Mouse (Mus musculus) midbrain, embryonic 12.5 days (tissue): Measurements from ENCODE around the gene Spdye4c. TPM values are rescaled to one million over a fixed set of nuclear protein-coding genes. Genes with fewer than 3 reads are reported as not detected.

ENCODE experiments used
- ATAC-seq: fragments of 200-750 bp; cut with Nextera tagmentation; 2 replicates; pipeline ENCODE4 v1.8.0; 2017; ENCODE audit warnings: low read depth, moderate TSS enrichment, moderate library complexity; ENCODE audit not compliant: low FRiP score
- H3K27ac ChIP-seq: fragments of 300-500 bp; sonication (generic); replicated peaks from 2 replicates; pipeline ENCODE4 v1.5.1; 2016; ENCODE audit warnings: mild to moderate bottlenecking
- H3K27me3 ChIP-seq: fragments of 300-500 bp; sonication (generic); 2 replicates; pipeline ENCODE4 v1.6.1; 2016; ENCODE audit warnings: mild to moderate bottlenecking
- H3K36me3 ChIP-seq: fragments of 300-500 bp; sonication (generic); 2 replicates; pipeline ENCODE4 v1.6.1; 2016
- H3K4me1 ChIP-seq: fragments of 300-500 bp; sonication (generic); 2 replicates; pipeline ENCODE4 v1.6.1; 2016
- H3K4me2 ChIP-seq: fragments of 300-500 bp; sonication (generic); replicated peaks from 2 replicates; pipeline ENCODE4 v1.6.1; 2016; ENCODE audit warnings: mild to moderate bottlenecking, moderate library complexity
- H3K4me3 ChIP-seq: fragments of 300-500 bp; sonication (generic); 2 replicates; pipeline ENCODE4 v1.5.1; 2016; ENCODE audit warnings: mild to moderate bottlenecking
- H3K9ac ChIP-seq: fragments of 300-500 bp; sonication (generic); replicated peaks from 2 replicates; pipeline ENCODE4 v1.6.1; 2016; ENCODE audit warnings: mild to moderate bottlenecking, moderate library complexity
- H3K9me3 ChIP-seq: fragments of 300-500 bp; sonication (generic); 2 replicates; pipeline ENCODE4 v1.6.1; 2016; ENCODE audit warnings: mild to moderate bottlenecking
- WGBS: fragments of 180-500 bp; shearing (Covaris S2); methylation state at CpG from one replicate; pipeline ENCODE4 v1.1.7; 2016; 5-methylcytosine and 5-hydroxymethylcytosine counted together
- polyA plus RNA-seq: library from polyadenylated mRNA; unstranded; fragments of >200 nt; fragmentation: Nextera tagmentation; extraction: Ambion mirVana; gene quantifications from 2 replicates; pipeline ENCODE4 v1.2.1, GENCODE M21; 2016

Gene Spdye4c
- polyA plus RNA-seq: not detected in 2 replicates

- Histone ChIP-seq H3K4me3 (no peak within 1 kb of the TSS), H3K9ac (no peak within 1 kb of the TSS), H3K4me1 (no peaks in the 10 kb centered on the region), H3K27me3 (no peaks in the 10 kb centered on the region), H3K36me3 (no peaks in the 10 kb centered on the region), H3K4me2 (no peak within 1 kb of the TSS), H3K27ac (no peak within 1 kb of the TSS), H3K9me3 (no peaks in the 10 kb centered on the region)
- 92% methylated on average over 3 of the region's 3 CpGs for WGBS
- no peak for ATAC-seq
Measured at GRCm38 (mm10) chr2:128590909-128591308, at the start of gene Spdye4c. Spdye4c (plus strand) TSS chr2:128591209.

DNA sequence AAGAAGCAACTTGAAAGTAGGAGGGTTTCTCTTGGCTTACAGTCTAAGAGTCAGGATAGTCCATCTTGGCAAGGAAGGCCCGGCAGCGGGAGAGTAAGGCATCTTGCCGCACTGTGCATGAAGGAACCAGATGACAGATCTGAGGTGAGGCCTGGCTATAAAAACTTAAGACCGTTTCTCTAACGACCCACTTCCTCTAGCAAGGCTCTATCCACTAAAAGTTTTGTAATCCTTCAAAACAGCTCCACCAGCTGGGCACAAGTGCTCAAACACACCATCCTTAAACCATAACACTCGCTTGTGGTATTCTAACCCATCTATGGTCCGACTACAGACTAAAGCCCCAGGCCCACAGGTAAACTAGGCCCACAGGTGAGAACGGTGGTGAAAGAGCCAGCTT, 47.5 kb upstream of the Spdye4c start:
- no peak overlapping the region for H3K9ac ChIP-seq
- H3K4me2 ChIP-seq: no peak overlapping the region
- H3K27ac ChIP-seq: no peak overlapping the region
- H3K9me3 ChIP-seq: no peaks in the 10 kb centered on the region
- ATAC-seq: no peak
- H3K4me1 ChIP-seq: peaks cover 6% of the 10 kb centered on the region; the same call in 1 of the 2 replicates
- WGBS: 88% methylated on average over 8 of the region's 8 CpGs
- no peaks in the 10 kb centered on the region for H3K27me3 ChIP-seq
- no peak overlapping the region for H3K4me3 ChIP-seq
- H3K36me3 ChIP-seq: no peaks in the 10 kb centered on the region

- 58% methylated on average over 5 of the region's 5 CpGs for WGBS
- Histone ChIP-seq H3K9ac (no peak overlapping the region), H3K4me1 (peaks cover 6% of the 10 kb centered on the region; the same call in 1 of the 2 replicates), H3K27ac (no peak overlapping the region), H3K4me3 (no peak overlapping the region), H3K36me3 (no peaks in the 10 kb centered on the region), H3K9me3 (no peaks in the 10 kb centered on the region), H3K27me3 (no peaks in the 10 kb centered on the region), H3K4me2 (no peak overlapping the region)
- no peak for ATAC-seq
Measured at GRCm38 (mm10) chr2:128544421-128545137, 46.4 kb upstream of the Spdye4c start.

DNA sequence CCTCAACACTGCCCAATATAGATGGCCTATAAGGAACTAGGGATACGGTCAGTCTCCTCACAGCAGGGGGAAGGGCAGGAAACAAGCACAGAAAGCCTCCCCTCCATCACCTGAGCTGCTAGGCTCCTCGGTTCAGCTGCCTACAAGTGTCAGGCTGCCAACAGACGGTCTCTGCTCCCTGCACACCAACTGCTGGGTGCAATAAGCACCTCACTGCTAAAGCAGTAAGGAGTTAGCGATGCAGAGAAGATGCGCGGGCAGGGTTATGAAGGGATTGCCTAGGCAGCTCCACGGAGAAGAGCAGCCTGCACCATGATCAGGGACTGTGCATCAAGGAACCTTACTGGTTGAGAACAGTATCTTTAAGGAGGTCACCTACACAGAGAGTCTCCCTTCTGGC, 45.6 kb upstream of the Spdye4c start:
- 73% methylated on average over 7 of the region's 7 CpGs for WGBS
- no peak overlapping the region for H3K4me3 ChIP-seq
- ATAC-seq: no peak
- H3K9me3 ChIP-seq: no peaks in the 10 kb centered on the region
- no peak overlapping the region for H3K27ac ChIP-seq
- no peaks in the 10 kb centered on the region for H3K36me3 ChIP-seq
- no peak overlapping the region for H3K4me2 ChIP-seq
- no peak overlapping the region for H3K9ac ChIP-seq
- no peaks in the 10 kb centered on the region for H3K27me3 ChIP-seq
- H3K4me1 ChIP-seq: peaks cover 6% of the 10 kb centered on the region; the same call in 1 of the 2 replicates

DNA sequence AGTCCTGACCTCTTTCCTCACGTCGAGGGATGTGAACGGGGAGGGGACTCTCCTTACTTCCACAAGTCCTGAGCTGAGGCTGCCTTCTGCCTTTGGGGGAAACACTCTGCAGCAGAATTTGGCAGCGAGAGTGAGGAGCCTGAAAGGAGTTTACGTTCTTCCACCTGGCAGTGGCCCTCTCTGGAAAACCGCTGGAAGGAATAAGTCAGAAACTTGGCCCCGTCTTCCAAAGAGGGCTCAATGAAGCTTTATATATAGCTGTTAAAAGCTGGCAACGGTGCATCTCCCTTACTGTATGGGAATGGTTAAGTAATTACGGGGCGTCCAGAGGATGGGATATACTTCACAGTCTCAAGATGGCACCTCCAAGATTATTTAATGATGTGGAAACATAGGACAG, 43.9 kb upstream of the Spdye4c start:
- Histone ChIP-seq H3K4me2 (no peak overlapping the region), H3K4me1 (peaks cover 6% of the 10 kb centered on the region; the same call in 1 of the 2 replicates), H3K27me3 (no peaks in the 10 kb centered on the region), H3K36me3 (no peaks in the 10 kb centered on the region), H3K9me3 (no peaks in the 10 kb centered on the region), H3K9ac (no peak overlapping the region), H3K27ac (no peak overlapping the region), H3K4me3 (no peak overlapping the region)
- WGBS: 90% methylated on average over 10 of the region's 10 CpGs
- ATAC-seq: no peak

GRCm38 (mm10) chr2:128548262-128548661, 42.7 kb upstream of the Spdye4c start:
- 46% methylated on average over 2 of the region's 2 CpGs for WGBS
- no peak for ATAC-seq
- peaks cover 6% of the 10 kb centered on the region; the same call in 1 of the 2 replicates for H3K4me1 ChIP-seq
- H3K4me2 ChIP-seq: no peak overlapping the region
- H3K9ac ChIP-seq: no peak overlapping the region
- H3K36me3 ChIP-seq: no peaks in the 10 kb centered on the region
- H3K9me3 ChIP-seq: no peaks in the 10 kb centered on the region
- no peak overlapping the region for H3K4me3 ChIP-seq
- H3K27ac ChIP-seq: no peak overlapping the region
- no peaks in the 10 kb centered on the region for H3K27me3 ChIP-seq

DNA sequence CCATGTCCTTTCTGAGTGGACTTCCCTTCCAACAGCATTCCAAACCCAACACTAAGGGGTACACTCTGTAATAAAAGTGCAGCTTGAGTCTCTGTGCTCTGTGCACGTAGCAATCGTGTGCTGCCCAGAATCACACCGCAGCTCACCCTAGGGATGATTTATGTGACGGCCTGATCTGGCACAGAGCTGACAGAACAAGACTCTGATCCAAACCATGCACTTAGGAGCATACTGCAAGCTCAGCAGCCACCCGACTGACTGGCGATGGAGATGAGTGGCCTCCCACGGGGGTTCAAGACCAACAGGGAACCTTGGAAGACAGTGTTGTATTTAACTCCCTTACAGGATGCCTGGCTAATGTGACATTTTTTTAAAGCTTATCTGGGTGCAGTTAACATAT, 41.4 kb upstream of the Spdye4c start:
- H3K9ac ChIP-seq: no peak overlapping the region
- H3K9me3 ChIP-seq: no peaks in the 10 kb centered on the region
- H3K4me2 ChIP-seq: no peak overlapping the region
- WGBS: 69% methylated on average over 7 of the region's 7 CpGs
- no peak overlapping the region for H3K4me3 ChIP-seq
- H3K27me3 ChIP-seq: no peaks in the 10 kb centered on the region
- peaks cover 5% of the 10 kb centered on the region; the same call in 1 of the 2 replicates for H3K4me1 ChIP-seq
- H3K27ac ChIP-seq: no peak overlapping the region
- H3K36me3 ChIP-seq: no peaks in the 10 kb centered on the region
- no peak for ATAC-seq

- Histone ChIP-seq H3K9ac (no peak overlapping the region), H3K4me1 (peaks cover under 1% of the 10 kb centered on the region; the same call in 1 of the 2 replicates), H3K4me2 (no peak overlapping the region), H3K9me3 (no peaks in the 10 kb centered on the region), H3K27ac (no peak overlapping the region), H3K4me3 (no peak overlapping the region), H3K36me3 (no peaks in the 10 kb centered on the region), H3K27me3 (no peaks in the 10 kb centered on the region)
- 59% methylated on average over 6 of the region's 6 CpGs for WGBS
- ATAC-seq: no peak
Measured at GRCm38 (mm10) chr2:128549963-128550362, 41.0 kb upstream of the Spdye4c start.

- H3K4me3 ChIP-seq: no peak overlapping the region
- H3K4me2 ChIP-seq: no peak overlapping the region
- no peak for ATAC-seq
- H3K27me3 ChIP-seq: no peaks in the 10 kb centered on the region
- H3K9ac ChIP-seq: no peak overlapping the region
- 84% methylated on average over 8 of the region's 8 CpGs for WGBS
- H3K9me3 ChIP-seq: no peaks in the 10 kb centered on the region
- no peaks in the 10 kb centered on the region for H3K36me3 ChIP-seq
- no peaks in the 10 kb centered on the region for H3K4me1 ChIP-seq
- H3K27ac ChIP-seq: no peak overlapping the region
Measured at GRCm38 (mm10) chr2:128552080-128552791, 38.8 kb upstream of the Spdye4c start.

DNA sequence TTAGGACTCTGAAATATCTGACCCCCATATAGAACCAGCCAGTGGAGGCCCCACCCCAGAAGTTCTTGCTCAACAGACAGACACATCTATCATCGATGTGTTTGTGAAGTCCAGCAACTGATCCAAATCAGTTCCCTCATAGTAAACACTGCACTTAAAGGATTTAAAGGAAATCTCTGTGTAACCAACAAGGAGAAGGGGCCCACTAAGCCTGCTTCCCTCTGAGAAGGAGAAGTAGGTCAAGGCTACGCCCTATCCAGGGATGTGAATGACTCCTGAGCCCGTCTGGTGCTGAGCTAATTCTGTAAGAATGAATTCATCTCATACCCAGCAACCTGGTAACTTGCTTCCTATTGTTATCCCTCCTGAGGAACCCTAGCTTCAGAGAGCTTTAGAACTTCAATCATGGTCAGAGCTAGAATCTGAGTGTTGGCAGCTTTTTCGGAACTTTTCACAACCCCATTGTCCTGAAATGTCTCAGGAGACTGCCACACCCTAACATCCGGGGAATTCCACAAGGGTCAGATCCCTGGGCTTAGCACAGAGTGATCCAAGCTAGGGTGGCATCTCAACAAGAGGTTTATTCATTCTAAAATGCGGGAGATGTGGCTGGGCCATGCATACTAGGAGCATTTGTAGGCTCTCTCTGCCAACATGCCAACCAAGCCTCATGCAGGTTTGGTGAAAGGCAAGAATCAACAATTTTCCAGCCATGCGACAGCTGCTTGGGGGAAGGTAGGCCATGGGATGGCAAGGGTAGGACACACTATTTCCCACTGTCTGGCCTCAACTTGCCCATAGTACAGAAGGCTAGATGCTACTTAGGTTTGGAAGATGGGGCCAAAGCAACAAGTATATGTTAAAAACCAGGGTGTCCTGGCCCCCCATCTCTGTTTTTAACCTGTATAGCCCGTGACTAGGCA, 38.0 kb upstream of the Spdye4c start:
- WGBS: 88% methylated on average over 8 of the region's 8 CpGs
- Histone ChIP-seq H3K27me3 (no peaks in the 10 kb centered on the region), H3K4me1 (no peaks in the 10 kb centered on the region), H3K9ac (no peak overlapping the region), H3K4me3 (no peak overlapping the region), H3K9me3 (no peaks in the 10 kb centered on the region), H3K36me3 (no peaks in the 10 kb centered on the region), H3K4me2 (no peak overlapping the region), H3K27ac (no peak overlapping the region)
- no peak for ATAC-seq

- Histone ChIP-seq H3K4me1 (no peaks in the 10 kb centered on the region), H3K27me3 (no peaks in the 10 kb centered on the region), H3K4me2 (no peak overlapping the region), H3K36me3 (no peaks in the 10 kb centered on the region), H3K4me3 (no peak overlapping the region), H3K9me3 (no peaks in the 10 kb centered on the region), H3K27ac (no peak overlapping the region), H3K9ac (no peak overlapping the region)
- 78% methylated on average over 9 of the region's 9 CpGs for WGBS
- no peak for ATAC-seq
Measured at GRCm38 (mm10) chr2:128555082-128555481, 35.9 kb upstream of the Spdye4c start.
